Mouse (Mus musculus) CH12.LX (cell line): Measurements from ENCODE around the gene Pnp2. TPM values are rescaled to one million over a fixed set of nuclear protein-coding genes. Genes with fewer than 3 reads are reported as not detected.

Source experiments
- DNase-seq: peaks from one replicate; pipeline ENCODE4 v3.0.0-alpha.2; 2013; ENCODE audit errors: extremely low read depth
- H3K27ac ChIP-seq: 2 replicates; pipeline ENCODE4 v1.5.1; 2012; ENCODE audit warnings: low read depth, mild to moderate bottlenecking, control low read depth, moderate library complexity; ENCODE audit not compliant: insufficient read depth
- H3K27me3 ChIP-seq: replicated peaks from 2 replicates; pipeline ENCODE3; 2012; ENCODE audit warnings: inconsistent platforms
- H3K36me3 ChIP-seq, 2 experiments: replicated peaks in 1 of 2; 2 replicates each; pipeline versions ENCODE3 to v1.6.1; 2012; ENCODE audit warnings: inconsistent platforms in 1 of 2, low read length in 1 of 2, mild to moderate bottlenecking in 1 of 2, mixed read lengths in 1 of 2, moderate library complexity in 1 of 2; ENCODE audit not compliant: control insufficient read depth in 1 of 2, insufficient read depth in 1 of 2
- H3K4me1 ChIP-seq, 2 experiments: 2 replicates each; pipeline ENCODE4 v1.6.1; 2012; ENCODE audit warnings: inconsistent platforms in 1 of 2, moderate library complexity in 1 of 2; ENCODE audit not compliant: insufficient read depth in 2 of 2, control insufficient read depth in 1 of 2
- H3K4me2 ChIP-seq: 2 replicates; pipeline ENCODE4 v1.6.1; 2012; ENCODE audit warnings: low read depth, mild to moderate bottlenecking, control low read depth; ENCODE audit not compliant: poor library complexity, insufficient read depth, severe bottlenecking
- H3K4me3 ChIP-seq, 3 experiments: fragments of 150-350 bp in 1 of 3; sonication (generic) in 1 of 3; replicated peaks in 1 of 3; 2 replicates each; pipeline versions ENCODE3 to v1.5.1; 2011 to 2012; ENCODE audit warnings: low read depth in 2 of 3, low read length in 2 of 3, mild to moderate bottlenecking in 2 of 3, moderate library complexity in 2 of 3, control low read depth in 1 of 3, improper control_type of control experiment in 1 of 3, inconsistent platforms in 1 of 3, mixed read lengths in 1 of 3; ENCODE audit not compliant: poor library complexity in 1 of 3
- H3K79me2 ChIP-seq: replicated peaks from 2 replicates; pipeline ENCODE4 v1.6.1; 2012; ENCODE audit warnings: mild to moderate bottlenecking, moderate library complexity; ENCODE audit not compliant: control insufficient read depth, poor library complexity, insufficient read depth, severe bottlenecking; ENCODE audit errors: extremely low read depth
- H3K9ac ChIP-seq: 2 replicates; pipeline ENCODE4 v1.6.1; 2012; ENCODE audit warnings: low read depth, mild to moderate bottlenecking, control low read depth, moderate library complexity; ENCODE audit not compliant: insufficient read depth
- H3K9me3 ChIP-seq: replicated peaks from 2 replicates; pipeline ENCODE3; 2012; ENCODE audit warnings: low read length, inconsistent platforms, mixed read lengths
- BHLHE40 ChIP-seq: IDR thresholded peaks from 2 replicates; pipeline ENCODE4 v1.6.1; 2011; ENCODE audit warnings: mild to moderate bottlenecking, low read depth, low read length, improper control_type of control experiment
- CHD2 ChIP-seq: IDR thresholded peaks from 2 replicates; pipeline ENCODE4 v1.6.1; 2011; ENCODE audit warnings: low read length, improper control_type of control experiment
- CTCF ChIP-seq, 2 experiments: IDR thresholded peaks in 1 of 2; conservative IDR thresholded peaks in 1 of 2; 2 replicates each; pipeline ENCODE4 v1.5.1; 2011 to 2012; ENCODE audit warnings: low read depth in 2 of 2, low read length in 2 of 2, improper control_type of control experiment in 1 of 2, inconsistent platforms in 1 of 2, mild to moderate bottlenecking in 1 of 2, moderate library complexity in 1 of 2
- EP300 ChIP-seq: IDR thresholded peaks from 2 replicates; pipeline ENCODE4 v1.6.1; 2011; ENCODE audit warnings: low read length, improper control_type of control experiment
- KAT2A ChIP-seq: IDR thresholded peaks from 2 replicates; pipeline ENCODE4 v1.6.1; 2012; ENCODE audit warnings: low read length, improper control_type of control experiment, inconsistent platforms; ENCODE audit not compliant: insufficient replicate concordance
- MAX ChIP-seq: IDR thresholded peaks from 2 replicates; pipeline ENCODE4 v1.6.1; 2011; ENCODE audit warnings: low read length, improper control_type of control experiment
- MAZ ChIP-seq: IDR thresholded peaks from 2 replicates; pipeline ENCODE4 v1.6.1; 2012; ENCODE audit warnings: low read depth, mild to moderate bottlenecking, inconsistent platforms, low read length, improper control_type of control experiment, moderate library complexity
- MYC ChIP-seq: IDR thresholded peaks from 2 replicates; pipeline ENCODE4 v1.6.1; 2011; ENCODE audit warnings: low read depth, mild to moderate bottlenecking, improper control_type of control experiment, low read length
- NELFE ChIP-seq: IDR thresholded peaks from 2 replicates; pipeline ENCODE4 v1.6.1; 2011; ENCODE audit warnings: low read depth, low read length, improper control_type of control experiment
- NRF1 ChIP-seq: IDR thresholded peaks from 2 replicates; pipeline ENCODE4 v1.6.1; 2014; ENCODE audit warnings: low read depth, mild to moderate bottlenecking, inconsistent platforms, low read length, improper control_type of control experiment, moderate library complexity
- SIN3A ChIP-seq: IDR thresholded peaks from 2 replicates; pipeline ENCODE4 v1.6.1; 2012; ENCODE audit warnings: low read length, improper control_type of control experiment, inconsistent platforms
- TCF12 ChIP-seq: IDR thresholded peaks from 2 replicates; pipeline ENCODE4 v1.6.1; 2014; ENCODE audit warnings: low read depth, mild to moderate bottlenecking, inconsistent platforms, low read length, improper control_type of control experiment
- USF1 ChIP-seq: IDR thresholded peaks from 2 replicates; pipeline ENCODE4 v1.6.1; 2014; ENCODE audit warnings: low read depth, mild to moderate bottlenecking, inconsistent platforms, low read length, improper control_type of control experiment
- ZC3H11A ChIP-seq: IDR thresholded peaks from 2 replicates; pipeline ENCODE4 v1.6.1; 2012; ENCODE audit warnings: low read depth, mild to moderate bottlenecking, inconsistent platforms, low read length, improper control_type of control experiment
- ZNF384 ChIP-seq: IDR thresholded peaks from 2 replicates; pipeline ENCODE4 v1.6.1; 2012; ENCODE audit warnings: low read depth, low read length, improper control_type of control experiment, inconsistent platforms
- dilution Hi-C: fragments of 300-500 bp; cut with MboI; formaldehyde crosslinking; loops from 2 replicates; pipeline ENCODE4 v1.14.3; 2020; ENCODE audit warnings: low sequenced_read_pairs; ENCODE audit not compliant: extremely low pct_unique_long_range_greater_than_20kb, extremely low pct_ligation_motif_present
- in situ Hi-C: fragments of 300-500 bp; cut with MboI; formaldehyde crosslinking; loops from 3 replicates; pipeline ENCODE4 v1.14.3; 2019; ENCODE audit warnings: low sequenced_read_pairs, low pct_ligation_motif_present, low pct_unique_long_range_greater_than_20kb, mixed read lengths
- polyA plus RNA-seq: library from polyadenylated mRNA; unstranded; fragments of >175 nt; gene quantifications from 2 replicates; pipeline ENCODE4 v1.2.1, GENCODE M21; 2012; ENCODE audit warnings: low read depth; ENCODE audit not compliant: insufficient read length
- total RNA-seq, 2 experiments: library from RNA; depleted of rRNA; stranded (reverse); fragments of 300-350 nt in 1 of 2; fragments of >200 nt in 1 of 2; gene quantifications; 2 replicates each; pipeline ENCODE4 v1.2.3; 2012 to 2014

Gene Pnp2
- total and polyA plus RNA-seq, 3 experiments, result 0.21 TPM; not detected in 2

DNA sequence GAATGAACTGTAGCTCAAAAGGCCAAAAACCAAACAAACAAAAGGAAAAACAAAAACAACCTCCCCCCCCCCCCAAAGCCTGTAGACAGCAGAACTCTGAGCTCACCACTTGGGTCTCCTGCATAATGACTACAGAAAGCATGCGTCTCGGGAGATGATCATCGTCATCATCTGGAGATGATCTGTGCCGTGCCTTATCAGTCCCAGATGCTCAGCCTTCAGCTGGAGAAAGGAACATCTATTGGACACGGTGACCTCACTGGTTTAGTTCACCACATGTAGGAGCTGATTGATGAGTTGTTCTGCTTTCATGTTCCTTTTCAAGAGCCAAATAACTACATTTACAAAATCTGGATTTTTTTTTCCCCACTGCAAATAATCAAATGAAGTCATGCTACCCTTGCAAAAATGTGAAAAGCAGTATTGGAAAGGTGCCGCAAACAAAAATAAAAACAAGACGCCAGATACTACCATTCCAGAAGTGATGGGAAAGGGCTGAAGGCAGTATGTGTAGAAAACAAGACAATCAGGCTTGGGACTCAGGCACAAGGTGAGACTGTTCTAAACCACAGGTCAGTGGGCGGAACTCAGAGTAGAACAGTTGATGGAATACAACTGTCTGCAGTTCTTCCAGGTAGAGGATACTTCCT lies 51.5 kb downstream of the Pnp2 start, which contains the start of gene Rnase10:
Gene Rnase10, plus strand, starts transcription at position 600 of the 650 bp plus-strand sequence.
- Histone ChIP-seq H3K9ac (no peak within 1 kb of the TSS), H3K4me3 (no peak within 1 kb of the TSS), H3K4me2 (no peak within 1 kb of the TSS), H3K9me3 (no peaks in the 10 kb centered on the region), H3K27me3 (no peaks in the 10 kb centered on the region), H3K27ac (no peak within 1 kb of the TSS), H3K36me3 (no peaks in the 10 kb centered on the region), H3K79me2 (no peaks in the 10 kb centered on the region), H3K4me1 (no peaks in the 10 kb centered on the region)
- no peak for DNase-seq
- no peak for TF ChIP-seq MAX
- dilution Hi-C loops (no loop called here), in situ Hi-C loops (no loop called here)

DNA sequence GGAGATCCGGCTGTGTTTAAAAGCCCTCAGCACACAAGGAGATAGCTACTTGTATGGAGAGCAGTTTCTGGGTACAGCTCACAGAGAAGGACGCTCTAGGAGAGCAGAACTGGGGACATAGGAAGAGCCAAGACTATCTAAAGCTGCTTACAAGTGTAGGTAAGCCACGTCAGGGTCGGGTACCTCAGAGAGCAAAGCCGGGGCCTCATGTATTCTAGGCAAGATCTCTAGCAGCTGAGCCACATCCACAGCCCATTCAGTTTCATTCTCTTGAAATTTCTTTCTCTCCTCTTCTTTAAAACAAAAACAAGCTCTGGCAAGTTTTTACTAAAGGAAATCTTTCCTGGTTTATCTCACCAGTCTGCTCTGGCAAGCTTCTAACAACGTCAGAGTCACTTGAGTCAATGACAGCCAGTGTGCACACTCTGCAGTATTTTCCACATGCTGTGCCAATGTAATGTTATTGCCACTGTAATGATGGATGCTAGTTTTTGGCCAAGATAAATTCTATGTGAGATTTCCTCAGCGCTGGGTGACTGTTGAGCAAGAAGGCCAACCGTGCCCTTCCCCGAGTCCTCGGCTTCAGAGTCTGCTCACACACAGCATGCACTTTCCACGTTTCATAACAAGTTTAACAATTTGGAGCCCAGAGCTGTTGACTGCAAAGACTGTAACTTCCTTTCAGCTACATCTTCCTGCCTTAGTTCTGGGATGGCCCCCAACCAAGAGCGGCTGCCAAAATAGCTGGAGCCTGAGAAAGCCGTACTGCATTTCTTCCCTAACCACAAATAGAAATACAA lies 52.3 kb downstream of the Pnp2 start:
- dilution Hi-C loops (no loop called here), in situ Hi-C loops (no loop called here)
- no peak for TF ChIP-seq MYC
- TF ChIP-seq KAT2A, result no peak
- no peak for TF ChIP-seq USF1
- no peak for TF ChIP-seq MAZ
- no peak for TF ChIP-seq BHLHE40
- no peak for TF ChIP-seq EP300
- TF ChIP-seq ZNF384, result no peak
- Histone ChIP-seq H3K4me1 (no peaks in the 10 kb centered on the region), H3K4me3 (no peak overlapping the region), H3K9me3 (no peaks in the 10 kb centered on the region), H3K27me3 (no peaks in the 10 kb centered on the region), H3K79me2 (no peaks in the 10 kb centered on the region), H3K36me3 (no peaks in the 10 kb centered on the region), H3K4me2 (no peak overlapping the region), H3K27ac (no peak overlapping the region), H3K9ac (no peak overlapping the region)
- no peak for DNase-seq

DNA sequence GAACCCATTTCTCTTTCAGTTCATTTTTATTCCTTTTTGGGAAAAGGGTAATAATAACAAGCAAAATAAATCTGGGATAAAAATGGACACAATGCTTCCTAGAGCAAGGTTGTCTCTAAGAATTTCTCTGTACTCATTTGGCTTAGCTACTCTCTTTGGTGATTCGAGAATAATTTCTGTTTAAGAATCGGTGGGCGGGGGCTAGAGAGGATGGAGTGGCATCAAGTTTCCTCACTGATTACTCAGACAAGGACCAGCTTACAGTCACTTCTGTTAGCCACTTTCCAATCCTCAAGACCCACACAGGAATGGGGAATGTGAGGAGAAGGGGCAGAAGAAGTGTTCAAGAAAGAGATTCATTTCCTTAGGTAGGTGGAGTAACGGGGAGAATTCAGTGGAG lies 53.0 kb downstream of the Pnp2 start:
- H3K4me1 ChIP-seq, result no peaks in the 10 kb centered on the region
- no peak overlapping the region for H3K4me2 ChIP-seq
- TF ChIP-seq ZNF384 (no peak), SIN3A (no peak), MAX (no peak), NELFE (no peak), TCF12 (no peak), EP300 (no peak), CTCF (conservative IDR thresholded peaks at IDR 0.05 in 1 of 2, IDR thresholded peaks at IDR 0.05 in 1 of 2; ENCODE audit: low read depth in 2 of 2, low read length in 2 of 2) (no peak), NRF1 (no peak), ZC3H11A (no peak), CHD2 (no peak)
- TF ChIP-seq, all 38 proteins: peak for 0
- no peak for DNase-seq
- Histone ChIP-seq H3K79me2 (no peaks in the 10 kb centered on the region), H3K36me3 (no peaks in the 10 kb centered on the region), H3K27me3 (no peaks in the 10 kb centered on the region), H3K27ac (no peak overlapping the region), H3K4me3 (no peak overlapping the region), H3K9me3 (no peaks in the 10 kb centered on the region), H3K9ac (no peak overlapping the region)
- in situ Hi-C loops (no loop called here), dilution Hi-C loops (no loop called here)
